Mouse (Mus musculus) limb, embryonic 11.5 days (tissue): Measurements from ENCODE around the gene Lamb3. TPM values are rescaled to one million over a fixed set of nuclear protein-coding genes. Genes with fewer than 3 reads are reported as not detected.
"Not testable (repeated sequence)": the region's sequence is repeated elsewhere in the genome, so short reads cannot be mapped to it uniquely, and the experiment has no call there.

Experiments
- ATAC-seq: fragments of 200-750 bp; cut with Nextera tagmentation; 2 replicates; pipeline ENCODE4 v1.8.0; 2017; ENCODE audit warnings: low read depth; ENCODE audit not compliant: insufficient number of reproducible peaks, low FRiP score, low TSS enrichment
- DNase-seq: peaks from one replicate; pipeline ENCODE4 v3.0.0-alpha.2; 2015; ENCODE audit warnings: low spot score
- H3K27ac ChIP-seq: fragments of 300-500 bp; sonication (generic); replicated peaks from 2 replicates; pipeline ENCODE4 v1.5.1; 2014; ENCODE audit warnings: low read depth, mild to moderate bottlenecking, low read length
- H3K27me3 ChIP-seq: fragments of 300-500 bp; sonication (generic); 2 replicates; pipeline ENCODE4 v1.6.1; 2014; ENCODE audit warnings: mild to moderate bottlenecking, low read length, mixed read lengths; ENCODE audit not compliant: control insufficient read depth, insufficient read depth
- H3K36me3 ChIP-seq: fragments of 300-500 bp; sonication (generic); 2 replicates; pipeline ENCODE4 v1.6.1; 2014; ENCODE audit warnings: mild to moderate bottlenecking, low read length, moderate library complexity, mixed read lengths; ENCODE audit not compliant: control insufficient read depth, insufficient read depth
- H3K4me1 ChIP-seq: fragments of 300-500 bp; sonication (generic); 2 replicates; pipeline ENCODE4 v1.6.1; 2014; ENCODE audit warnings: low read length, mixed read lengths; ENCODE audit not compliant: control insufficient read depth, insufficient read depth
- H3K4me2 ChIP-seq: fragments of 300-500 bp; sonication (generic); 2 replicates; pipeline ENCODE4 v1.6.1; 2014; ENCODE audit warnings: low read depth, mild to moderate bottlenecking, moderate library complexity; ENCODE audit not compliant: severe bottlenecking
- H3K4me3 ChIP-seq: fragments of 300-500 bp; sonication (generic); 2 replicates; pipeline ENCODE4 v1.5.1; 2014; ENCODE audit warnings: low read depth, low read length
- H3K9ac ChIP-seq: fragments of 300-500 bp; sonication (generic); 2 replicates; pipeline ENCODE4 v1.6.1; 2014; ENCODE audit warnings: mild to moderate bottlenecking, low read length
- H3K9me3 ChIP-seq: fragments of 300-500 bp; sonication (generic); 2 replicates; pipeline ENCODE4 v1.6.1; 2016; ENCODE audit warnings: low read length; ENCODE audit not compliant: control insufficient read depth
- WGBS: fragments of 180-500 bp; shearing (Covaris S2); extraction: QIAGEN DNeasy Blood & Tissue Kit; methylation state at CpG from one replicate; pipeline ENCODE4 v1.1.7; 2014; 5-methylcytosine and 5-hydroxymethylcytosine counted together
- polyA plus RNA-seq: library from polyadenylated mRNA; unstranded; fragments of >200 nt; fragmentation: Nextera tagmentation; extraction: Ambion mirVana; gene quantifications from 2 replicates; pipeline ENCODE4 v1.2.1, GENCODE M21; 2014

Gene Lamb3
- polyA plus RNA-seq, 1 experiment from 2014 or later, result 0.79 TPM

DNA sequence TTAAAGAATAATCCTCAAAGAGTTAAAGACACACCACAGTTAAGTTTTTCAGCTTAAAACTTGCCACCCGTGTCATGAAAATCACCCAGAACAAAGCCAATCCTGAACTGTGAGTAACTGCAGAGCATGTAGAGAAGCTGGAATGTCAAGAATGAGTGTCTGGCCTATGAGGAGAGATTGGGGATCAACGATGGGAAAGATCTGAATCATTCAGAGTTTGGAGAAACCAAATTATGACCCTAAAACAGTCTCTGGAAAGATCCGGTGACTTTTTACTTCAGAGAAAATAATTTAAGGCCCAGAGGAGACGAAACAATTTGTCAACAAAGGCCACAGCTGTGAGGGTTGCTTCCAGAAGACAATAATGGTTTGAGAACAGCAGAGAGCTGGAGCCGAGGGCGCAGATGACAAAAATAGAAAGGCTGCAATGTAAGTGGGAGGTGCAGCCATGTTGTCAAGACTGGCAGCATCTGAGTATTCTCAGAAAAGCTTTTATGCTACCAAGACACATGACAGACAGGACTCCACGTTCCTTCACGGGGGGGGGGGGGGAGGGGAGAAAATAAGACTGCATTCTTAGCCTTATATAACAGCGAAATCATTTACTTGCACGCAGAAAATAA is 36.2 kb downstream of the Lamb3 start:
- Histone ChIP-seq H3K27ac (no peak overlapping the region), H3K4me1 (no peaks in the 10 kb centered on the region), H3K36me3 (no peaks in the 10 kb centered on the region), H3K4me3 (no peak overlapping the region), H3K9ac (no peak overlapping the region), H3K4me2 (no peak overlapping the region), H3K27me3 (no peaks in the 10 kb centered on the region), H3K9me3 (no peaks in the 10 kb centered on the region)
- 75% methylated on average over 10 of the region's 10 CpGs for WGBS
- ATAC-seq (no peak), DNase-seq (no peak)

DNA sequence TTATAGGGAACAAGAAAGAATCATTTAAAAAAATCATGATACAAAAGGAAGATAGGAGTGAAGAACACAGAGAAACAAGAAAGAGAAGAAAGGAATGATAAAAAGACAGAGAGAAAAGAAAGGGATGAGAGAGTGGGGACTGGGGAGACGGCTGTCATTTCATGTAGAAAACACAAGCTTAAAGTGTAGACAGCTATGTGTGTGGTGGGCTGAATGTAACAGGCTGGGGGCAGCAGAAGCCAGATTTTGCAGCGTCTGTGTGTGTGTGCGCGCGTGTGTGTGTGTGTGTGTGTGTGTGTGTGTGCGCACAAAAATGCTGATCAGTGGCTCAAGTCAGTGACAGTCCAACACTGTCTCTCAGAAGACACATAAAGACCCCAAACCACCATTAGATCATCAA is 36.7 kb downstream of the Lamb3 start:
- H3K9me3 ChIP-seq, result no peaks in the 10 kb centered on the region
- H3K27ac ChIP-seq, result no peak overlapping the region
- ATAC-seq, result no peak
- H3K4me2 ChIP-seq, result no peak overlapping the region
- no peaks in the 10 kb centered on the region for H3K4me1 ChIP-seq
- no peak for DNase-seq
- no peaks in the 10 kb centered on the region for H3K27me3 ChIP-seq
- H3K9ac ChIP-seq, result no peak overlapping the region
- WGBS, result 78% methylated on average over 6 of the region's 6 CpGs
- H3K4me3 ChIP-seq, result no peak overlapping the region
- H3K36me3 ChIP-seq, result no peaks in the 10 kb centered on the region

DNA sequence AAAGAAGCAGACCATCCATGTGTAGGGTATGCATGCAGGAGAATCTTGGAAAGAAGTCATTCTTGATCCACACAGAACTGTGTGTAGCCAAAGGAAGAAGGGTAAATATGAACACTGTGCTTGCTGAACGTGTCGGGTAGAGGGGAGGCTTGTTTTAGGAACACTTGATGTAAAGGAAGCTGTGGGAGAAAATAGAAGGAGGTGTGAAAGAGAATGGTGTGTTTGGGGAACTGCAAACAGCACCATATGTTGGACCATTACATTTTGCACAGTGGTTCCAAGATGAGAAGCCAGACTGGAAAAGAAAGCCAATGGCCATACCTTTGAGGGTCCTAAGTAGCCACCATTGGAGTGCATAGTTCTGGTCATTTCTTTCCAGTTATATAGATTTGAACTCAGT is 42.5 kb downstream of the Lamb3 start:
- WGBS, result 83% methylated on average over 2 of the region's 2 CpGs
- Histone ChIP-seq H3K4me2 (no peak overlapping the region), H3K27me3 (no peaks in the 10 kb centered on the region), H3K36me3 (no peaks in the 10 kb centered on the region), H3K4me1 (no peaks in the 10 kb centered on the region), H3K9ac (no peak overlapping the region), H3K27ac (no peak overlapping the region), H3K9me3 (no peaks in the 10 kb centered on the region), H3K4me3 (no peak overlapping the region)
- DNase-seq (no peak), ATAC-seq (no peak)

DNA sequence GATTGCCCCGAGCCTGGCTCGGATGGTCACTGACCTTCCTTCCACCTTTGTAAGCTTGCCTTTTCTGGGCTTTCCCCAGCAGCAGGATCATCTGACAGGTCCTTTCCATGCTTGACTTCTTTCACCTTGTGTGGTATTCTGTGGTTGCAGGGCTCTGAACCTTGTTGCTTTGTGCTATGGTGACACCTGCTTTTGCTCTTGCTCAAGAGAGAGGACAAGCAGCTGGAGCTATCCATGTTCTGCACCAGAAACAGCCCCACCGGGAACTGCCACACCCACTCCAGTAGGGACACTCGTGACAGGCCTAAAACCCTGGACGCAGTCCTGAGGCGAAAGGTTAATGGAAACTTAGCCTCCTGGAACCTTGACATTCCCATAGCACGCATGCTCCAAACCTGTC is 43.9 kb downstream of the Lamb3 start:
- 84% methylated on average over 7 of the region's 7 CpGs for WGBS
- no peak for ATAC-seq
- no peak for DNase-seq
- Histone ChIP-seq H3K27ac (no peak overlapping the region), H3K27me3 (no peaks in the 10 kb centered on the region), H3K36me3 (no peaks in the 10 kb centered on the region), H3K9me3 (no peaks in the 10 kb centered on the region), H3K4me1 (no peaks in the 10 kb centered on the region), H3K4me3 (no peak overlapping the region), H3K9ac (no peak overlapping the region), H3K4me2 (no peak overlapping the region)

DNA sequence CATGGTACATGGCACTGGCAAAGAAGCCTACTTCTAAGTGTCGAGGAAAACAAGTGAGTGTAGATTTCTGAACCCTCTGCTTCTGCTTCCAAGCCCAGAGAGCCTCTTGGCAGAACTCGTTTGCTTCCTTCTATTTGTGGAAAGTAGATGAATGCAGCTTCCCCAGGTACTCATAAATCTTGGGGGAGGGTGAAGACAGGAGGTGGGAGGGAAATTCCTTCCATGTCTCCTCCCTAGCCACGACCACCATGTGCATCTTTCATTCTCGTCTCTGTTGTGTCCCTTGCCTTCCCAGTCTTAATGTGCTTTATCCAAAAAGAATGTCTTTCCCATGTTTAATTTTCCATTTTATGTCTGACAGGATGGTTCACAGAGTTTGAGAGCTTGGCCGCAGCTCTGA is 45.1 kb downstream of the Lamb3 start:
- Histone ChIP-seq H3K4me3 (no peak overlapping the region), H3K9ac (no peak overlapping the region), H3K27me3 (no peaks in the 10 kb centered on the region), H3K4me1 (no peaks in the 10 kb centered on the region), H3K36me3 (no peaks in the 10 kb centered on the region), H3K4me2 (no peak overlapping the region), H3K9me3 (no peaks in the 10 kb centered on the region), H3K27ac (no peak overlapping the region)
- WGBS, result 27% methylated on average over 5 of the region's 5 CpGs
- no peak for ATAC-seq
- no peak for DNase-seq

DNA sequence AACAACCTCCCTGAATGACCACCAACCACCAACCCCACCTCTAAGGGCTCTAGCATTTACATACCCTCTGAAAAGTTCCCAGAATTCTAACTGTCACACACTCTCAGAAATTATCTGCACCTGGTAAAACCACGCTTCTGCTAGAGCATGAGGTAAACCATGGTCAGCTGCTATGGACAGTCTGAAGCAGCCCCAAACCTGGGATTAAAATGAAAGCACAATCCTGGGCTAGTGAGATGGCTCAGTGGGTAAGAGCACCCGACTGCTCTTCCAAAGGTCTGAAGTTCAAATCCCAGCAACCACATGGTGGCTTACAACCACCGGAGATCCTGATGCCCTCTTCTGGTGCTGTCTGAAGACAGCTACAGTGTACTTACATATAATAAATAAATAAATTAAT is 46.4 kb downstream of the Lamb3 start:
- H3K27me3 ChIP-seq, H3K4me2 ChIP-seq, DNase-seq, H3K9ac ChIP-seq, H3K9me3 ChIP-seq, ATAC-seq, H3K4me1 ChIP-seq, H3K27ac ChIP-seq, H3K36me3 ChIP-seq, H3K4me3 ChIP-seq: not testable (repeated sequence)
- WGBS, result 74% methylated on average over 3 of the region's 3 CpGs

DNA sequence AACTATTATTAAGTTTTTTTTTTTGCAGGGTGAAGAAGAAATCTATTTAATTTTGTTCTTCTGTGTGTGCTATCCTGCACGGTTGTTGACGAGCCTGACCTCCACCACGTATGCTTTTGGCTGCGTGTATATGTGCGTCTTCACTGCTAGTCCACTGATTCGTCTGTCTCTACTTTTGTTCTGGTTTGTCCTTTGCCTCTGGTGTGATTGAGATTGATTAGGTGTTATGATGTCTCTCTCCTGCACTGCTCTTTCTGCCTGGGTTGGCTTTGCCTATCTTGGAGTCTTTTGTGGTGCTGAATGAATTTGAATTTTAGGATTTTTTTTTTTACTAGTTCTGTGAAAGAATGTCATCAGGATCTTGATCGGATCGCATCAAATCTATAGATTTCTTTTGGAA is 47.5 kb downstream of the Lamb3 start:
- H3K36me3 ChIP-seq, result no peaks in the 10 kb centered on the region
- H3K4me3 ChIP-seq, result no peak overlapping the region
- no peak overlapping the region for H3K4me2 ChIP-seq
- H3K9ac ChIP-seq, result no peak overlapping the region
- no peak overlapping the region for H3K27ac ChIP-seq
- no peaks in the 10 kb centered on the region for H3K27me3 ChIP-seq
- no peaks in the 10 kb centered on the region for H3K9me3 ChIP-seq
- no peaks in the 10 kb centered on the region for H3K4me1 ChIP-seq
- ATAC-seq (no peak), DNase-seq (no peak)
- 51% methylated on average over 8 of the region's 8 CpGs for WGBS

DNA sequence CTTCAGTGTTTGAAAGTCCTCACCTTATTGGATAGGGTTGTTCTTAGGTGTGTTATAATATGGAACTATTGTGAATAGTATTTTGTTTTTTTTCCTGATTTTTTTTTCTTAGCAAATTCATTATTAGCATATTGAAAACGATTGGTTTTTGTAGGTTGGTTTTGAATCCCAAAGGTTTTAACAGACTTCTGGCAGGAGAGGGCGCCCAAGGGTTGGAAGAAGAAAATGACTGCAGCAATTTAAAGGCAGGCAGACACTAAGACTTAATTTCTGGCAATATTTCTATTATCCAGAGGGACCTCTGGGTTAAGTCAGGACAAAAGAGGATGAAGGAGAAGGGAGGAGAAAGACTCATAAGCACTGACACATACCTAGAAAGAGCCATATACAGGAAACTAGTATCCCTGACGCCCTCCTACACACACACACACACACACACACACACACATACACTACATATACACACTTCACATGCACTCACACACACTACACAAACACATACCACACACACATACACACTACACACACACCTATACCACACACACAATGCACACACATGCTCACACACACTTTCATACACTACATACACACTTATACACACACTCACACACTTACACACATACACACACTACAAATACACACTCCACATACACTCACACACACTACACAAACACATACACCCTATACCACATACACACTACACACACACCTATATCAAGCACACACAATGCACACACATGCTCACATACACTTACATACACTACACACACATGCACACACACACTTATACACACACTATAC is 48.2 kb downstream of the Lamb3 start:
- peak; percentile 68 for DNase-seq
- Histone ChIP-seq H3K36me3 (no peaks in the 10 kb centered on the region), H3K4me1 (no peaks in the 10 kb centered on the region), H3K9me3 (no peaks in the 10 kb centered on the region), H3K27ac (no peak overlapping the region), H3K9ac (no peak overlapping the region; the same call in 1 of the 2 replicates), H3K4me2 (no peak overlapping the region), H3K27me3 (no peaks in the 10 kb centered on the region), H3K4me3 (no peak overlapping the region)
- WGBS, result 25% methylated on average over 3 of the region's 3 CpGs
- ATAC-seq, result no peak

DNA sequence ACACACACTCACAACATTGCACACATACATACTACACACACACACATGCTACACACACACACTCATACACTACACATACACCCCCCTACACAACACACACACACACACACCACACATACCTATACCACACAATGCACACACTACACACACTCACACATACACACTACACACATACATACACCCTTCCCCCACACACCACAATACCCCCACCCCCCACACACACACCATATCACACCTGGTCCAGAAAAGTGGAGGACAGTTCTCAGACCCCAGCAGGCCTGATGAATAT is 48.7 kb downstream of the Lamb3 start:
- H3K27me3 ChIP-seq, result no peaks in the 10 kb centered on the region
- no peak overlapping the region for H3K4me3 ChIP-seq
- no peak overlapping the region for H3K27ac ChIP-seq
- H3K9ac ChIP-seq, result no peak overlapping the region; the same call in 1 of the 2 replicates
- H3K4me1 ChIP-seq, result no peaks in the 10 kb centered on the region
- no peaks in the 10 kb centered on the region for H3K9me3 ChIP-seq
- ATAC-seq, result no peak
- no peaks in the 10 kb centered on the region for H3K36me3 ChIP-seq
- no peak overlapping the region for H3K4me2 ChIP-seq
- no peak for DNase-seq
